Mouse (Mus musculus) lung, postnatal 0 days (tissue): ENCODE data around the gene Rassf3. TPM values are rescaled to one million over a fixed set of nuclear protein-coding genes. Genes with fewer than 3 reads are reported as not detected.

Source experiments
- ATAC-seq: fragments of 200-750 bp; cut with Nextera tagmentation; 2 replicates; pipeline ENCODE4 v1.8.0; 2017; ENCODE audit warnings: moderate library complexity
- DNase-seq: peaks from one replicate; pipeline ENCODE4 v3.0.0-alpha.2; 2016; ENCODE audit warnings: low spot score
- H3K27ac ChIP-seq: fragments of 300-500 bp; sonication (generic); 2 replicates; pipeline ENCODE4 v1.5.1; 2014; ENCODE audit warnings: antibody characterized with exemption, mild to moderate bottlenecking, low read length, mixed read lengths
- H3K27me3 ChIP-seq: fragments of 300-500 bp; sonication (generic); replicated peaks from 2 replicates; pipeline ENCODE4 v1.6.1; 2014; ENCODE audit warnings: low read length, mixed read lengths; ENCODE audit not compliant: insufficient read depth
- H3K36me3 ChIP-seq: fragments of 300-500 bp; sonication (generic); 2 replicates; pipeline ENCODE4 v1.6.1; 2014; ENCODE audit warnings: low read length, mixed read lengths; ENCODE audit not compliant: insufficient read depth
- H3K4me1 ChIP-seq: fragments of 300-500 bp; sonication (generic); 2 replicates; pipeline ENCODE4 v1.6.1; 2014; ENCODE audit warnings: antibody characterized with exemption, low read depth, low read length, mixed read lengths; ENCODE audit not compliant: insufficient read depth
- H3K4me2 ChIP-seq: fragments of 300-500 bp; sonication (generic); replicated peaks from 2 replicates; pipeline ENCODE4 v1.6.1; 2014; ENCODE audit warnings: low read depth, mild to moderate bottlenecking, low read length, moderate library complexity, mixed read lengths
- H3K4me3 ChIP-seq: fragments of 300-500 bp; sonication (generic); 2 replicates; pipeline ENCODE4 v1.5.1; 2014; ENCODE audit warnings: low read depth, low read length
- H3K9ac ChIP-seq: fragments of 300-500 bp; sonication (generic); replicated peaks from 2 replicates; pipeline ENCODE4 v1.6.1; 2014; ENCODE audit warnings: low read depth, mild to moderate bottlenecking
- H3K9me3 ChIP-seq: fragments of 300-500 bp; sonication (generic); 2 replicates; pipeline ENCODE4 v1.6.1; 2016; ENCODE audit warnings: low read length, mixed read lengths
- CTCF ChIP-seq: IDR thresholded peaks from 2 replicates; pipeline ENCODE4 v1.5.1; 2016; ENCODE audit warnings: antibody characterized with exemption, mild to moderate bottlenecking
- EP300 ChIP-seq: IDR thresholded peaks from 2 replicates; pipeline ENCODE4 v1.6.1; 2016; ENCODE audit warnings: antibody characterized with exemption, mild to moderate bottlenecking, control low read depth
- WGBS: fragments of 180-500 bp; shearing (Covaris S2); extraction: QIAGEN DNeasy Blood & Tissue Kit; methylation state at CpG from one replicate; pipeline ENCODE4 v1.1.7; 2014; 5-methylcytosine and 5-hydroxymethylcytosine counted together
- polyA plus RNA-seq: library from polyadenylated mRNA; unstranded; fragments of >200 nt; fragmentation: Nextera tagmentation; extraction: Ambion mirVana; gene quantifications from 2 replicates; pipeline ENCODE4 v1.2.1, GENCODE M21; 2015

Gene Rassf3
- polyA plus RNA-seq, 1 experiment from 2014 or later, result 22.9 TPM

GRCm38 (mm10) chr10:121454708-121455475, 21.3 kb downstream of the Rassf3 start:
- Histone ChIP-seq H3K36me3 (no peaks in the 10 kb centered on the region), H3K9ac (no peak overlapping the region), H3K4me3 (no peak overlapping the region), H3K9me3 (no peaks in the 10 kb centered on the region), H3K27ac (0 out of 2 replicates have a peak overlapping the region, but pooled peaks have one; percentile 15), H3K4me2 (no peak overlapping the region), H3K27me3 (no peaks in the 10 kb centered on the region), H3K4me1 (no peaks in the 10 kb centered on the region; the same call in 1 of the 2 replicates)
- TF ChIP-seq EP300 (peak; percentile 48), CTCF (0 out of 2 replicates have a peak, but pooled peaks have one; percentile 4)
- DNase-seq (peak; percentile 38), ATAC-seq (peak; percentile 78)
- WGBS, result 57% methylated on average over 6 of the region's 6 CpGs

GRCm38 (mm10) chr10:121454033-121454432, 22.1 kb downstream of the Rassf3 start:
- WGBS, result 67% methylated on average over 8 of the region's 8 CpGs
- no peak overlapping the region for H3K4me3 ChIP-seq
- H3K27ac ChIP-seq, result no peak overlapping the region
- H3K9me3 ChIP-seq, result no peaks in the 10 kb centered on the region
- H3K36me3 ChIP-seq, result no peaks in the 10 kb centered on the region
- ATAC-seq (no peak), DNase-seq (no peak)
- H3K27me3 ChIP-seq, result no peaks in the 10 kb centered on the region
- no peak overlapping the region for H3K4me2 ChIP-seq
- H3K9ac ChIP-seq, result no peak overlapping the region
- no peaks in the 10 kb centered on the region for H3K4me1 ChIP-seq
- TF ChIP-seq EP300 (no peak), CTCF (no peak)

- Histone ChIP-seq H3K4me1 (no peaks in the 10 kb centered on the region; the same call in 1 of the 2 replicates), H3K9me3 (no peaks in the 10 kb centered on the region), H3K9ac (no peak overlapping the region), H3K4me2 (no peak overlapping the region), H3K27me3 (no peaks in the 10 kb centered on the region), H3K36me3 (no peaks in the 10 kb centered on the region), H3K27ac (no peak overlapping the region), H3K4me3 (no peak overlapping the region)
- TF ChIP-seq CTCF, result no peak
- no peak for TF ChIP-seq EP300
- ATAC-seq, result peak; percentile 33; the same call in 1 of the 2 replicates
- WGBS, result 62% methylated on average over 8 of the region's 8 CpGs
- DNase-seq, result no peak
Measured at GRCm38 (mm10) chr10:121445808-121446207, 30.3 kb downstream of the Rassf3 start.

- 66% methylated on average over 7 of the region's 7 CpGs for WGBS
- no peak overlapping the region for H3K9ac ChIP-seq
- DNase-seq, result peak; percentile 44
- H3K4me3 ChIP-seq, result no peak overlapping the region
- TF ChIP-seq EP300 (no peak), CTCF (peak; percentile 30)
- ATAC-seq, result peak; percentile 38
- H3K36me3 ChIP-seq, result no peaks in the 10 kb centered on the region
- H3K9me3 ChIP-seq, result no peaks in the 10 kb centered on the region
- no peak overlapping the region for H3K27ac ChIP-seq
- H3K4me1 ChIP-seq, result no peaks in the 10 kb centered on the region; the same call in 1 of the 2 replicates
- H3K4me2 ChIP-seq, result no peak overlapping the region
- no peaks in the 10 kb centered on the region for H3K27me3 ChIP-seq
Measured at GRCm38 (mm10) chr10:121444198-121444597, 31.9 kb downstream of the Rassf3 start.

GRCm38 (mm10) chr10:121443791-121444190, 32.4 kb downstream of the Rassf3 start:
- Histone ChIP-seq H3K27ac (no peak overlapping the region), H3K9ac (no peak overlapping the region), H3K9me3 (no peaks in the 10 kb centered on the region), H3K4me1 (no peaks in the 10 kb centered on the region; the same call in 1 of the 2 replicates), H3K4me3 (no peak overlapping the region), H3K36me3 (no peaks in the 10 kb centered on the region), H3K4me2 (no peak overlapping the region), H3K27me3 (no peaks in the 10 kb centered on the region)
- TF ChIP-seq EP300 (no peak), CTCF (no peak)
- WGBS, result 74% methylated on average over 9 of the region's 9 CpGs
- DNase-seq (no peak), ATAC-seq (no peak)

GRCm38 (mm10) chr10:121439310-121439731, 36.8 kb downstream of the Rassf3 start:
- peak overlapping the region; percentile 44 for H3K27ac ChIP-seq
- H3K9ac ChIP-seq, result no peak overlapping the region
- WGBS, result 51% methylated on average over 12 of the region's 12 CpGs
- no peak overlapping the region for H3K4me3 ChIP-seq
- H3K4me2 ChIP-seq, result no peak overlapping the region
- ATAC-seq, result peak; percentile 54
- no peaks in the 10 kb centered on the region for H3K9me3 ChIP-seq
- DNase-seq, result peak; percentile 43
- H3K4me1 ChIP-seq, result peaks cover 11% of the 10 kb centered on the region; the same call in 1 of the 2 replicates
- no peak for TF ChIP-seq CTCF
- TF ChIP-seq EP300, result peak; percentile 70; the same call in 1 of the 2 replicates
- H3K36me3 ChIP-seq, result no peaks in the 10 kb centered on the region
- no peaks in the 10 kb centered on the region for H3K27me3 ChIP-seq
